Mouse (Mus musculus): ENCODE results near the gene Btrc.

DNA sequence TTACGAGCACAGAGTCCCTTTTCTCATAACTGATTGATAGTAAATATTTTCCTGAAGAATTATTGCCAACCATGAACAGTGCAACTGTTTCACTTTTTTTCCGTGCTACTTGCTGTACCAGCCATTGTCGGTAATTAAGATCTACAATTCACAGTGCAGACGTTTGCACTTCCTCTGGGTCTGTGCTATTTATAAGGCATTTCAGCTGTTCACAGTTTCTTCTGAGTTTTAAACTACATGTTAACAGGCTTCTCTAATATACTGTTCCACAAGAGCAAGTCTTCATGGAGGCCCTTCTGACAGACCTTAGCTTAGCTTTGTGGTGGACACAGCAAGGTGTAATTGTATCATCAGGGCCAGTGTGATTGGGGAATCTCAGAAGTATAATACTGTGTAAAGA, 111.2 kb downstream of the Btrc start:
- no peak for TF ChIP-seq CTCF (IDR thresholded peaks at IDR 0.05; ENCODE audit: low read depth)
- no peak for TF ChIP-seq EP300 (optimal IDR thresholded peaks at IDR 0.05)
